Mouse (Mus musculus): Measurements from ENCODE around the gene Olfr571. TPM values are rescaled to one million over a fixed set of nuclear protein-coding genes. Genes with fewer than 3 reads are reported as not detected.

Gene Olfr571
- total RNA-seq (2021): under 1 TPM in 1 of 2 experiments, not detected in 1; 0.05 TPM

GRCm38 (mm10) chr7:102917032-102917875 lies at the start of gene Olfr571:
TSS of gene Olfr571 (minus strand) at chr7:102917536.
- no peak for DNase-seq (ENCODE audit: extremely low spot score in 1 of 2, low spot score in 1 of 2)

DNA sequence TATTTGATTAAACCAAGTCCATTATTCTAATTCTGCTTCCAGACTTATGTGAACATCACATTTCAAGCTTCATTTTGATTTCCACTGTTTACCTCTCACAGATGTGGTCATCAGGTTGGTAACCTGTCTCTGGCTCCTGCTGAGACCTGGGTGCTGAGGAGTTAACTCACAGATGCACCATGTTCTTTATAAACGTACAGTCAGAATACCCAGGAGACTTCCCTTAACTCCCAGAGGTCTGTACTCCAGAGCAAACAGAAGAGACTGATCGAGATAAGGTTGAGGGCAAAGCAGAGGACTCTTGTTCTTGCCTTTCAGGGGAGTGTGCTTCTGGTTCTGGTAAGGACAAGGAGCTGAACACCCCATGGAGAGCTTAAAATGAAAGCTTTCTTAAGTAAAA lies 45.0 kb upstream of the Olfr571 start, which contains the start of gene Olfr576:
Gene Olfr576 (plus strand): TSS at position 301 of the 400 bp plus-strand sequence.
- no peak for DNase-seq (ENCODE audit: extremely low spot score in 1 of 2, low spot score in 1 of 2)

- DNase-seq (ENCODE audit: extremely low spot score in 1 of 2, low spot score in 1 of 2): no peak
Observed at GRCm38 (mm10) chr7:102958593-102958992, 41.3 kb upstream of the Olfr571 start, which contains the start of gene Olfr575. TSS of gene Olfr575 (minus strand) at chr7:102958775.

DNA sequence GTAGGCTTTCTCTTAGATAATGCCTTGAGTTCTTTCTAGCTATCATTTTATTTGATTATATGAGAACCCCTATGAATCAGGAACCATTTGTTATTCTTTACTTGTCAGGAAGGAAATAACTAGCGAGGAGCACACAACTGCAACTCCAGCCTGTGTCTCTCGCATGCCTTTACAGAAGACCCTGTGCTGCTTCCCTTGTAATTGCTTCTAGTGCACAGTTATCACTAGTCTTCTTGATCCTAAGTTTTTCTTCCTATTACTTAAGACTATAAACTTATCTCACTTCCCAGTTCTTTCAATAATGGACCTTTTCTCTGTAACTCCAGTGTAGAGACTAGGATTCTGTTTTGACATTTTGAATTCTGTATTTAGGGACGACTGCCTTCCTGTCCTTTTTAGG lies 40.8 kb upstream of the Olfr571 start:
- no peak for DNase-seq (ENCODE audit: extremely low spot score in 1 of 2, low spot score in 1 of 2)

DNA sequence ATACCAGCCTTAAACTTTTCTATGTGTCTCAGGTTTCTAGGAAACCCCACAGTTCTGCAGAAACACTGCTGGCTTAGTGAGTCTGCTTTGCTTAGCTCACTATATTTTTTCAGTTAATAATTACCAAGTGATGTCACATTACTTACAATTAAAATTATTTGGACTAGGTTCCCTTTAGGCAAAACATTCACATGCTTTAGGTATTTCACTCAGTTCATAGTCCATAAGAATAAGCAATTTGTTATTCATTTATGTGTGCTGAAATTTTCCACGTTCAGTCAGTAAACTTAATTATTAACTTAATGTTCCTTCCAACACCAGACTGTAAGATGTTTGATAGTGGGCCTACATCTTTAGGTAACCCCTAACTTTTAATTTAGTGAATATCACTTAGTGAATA lies 33.4 kb upstream of the Olfr571 start:
- DNase-seq (ENCODE audit: extremely low spot score in 1 of 2, low spot score in 1 of 2): no peak

DNA sequence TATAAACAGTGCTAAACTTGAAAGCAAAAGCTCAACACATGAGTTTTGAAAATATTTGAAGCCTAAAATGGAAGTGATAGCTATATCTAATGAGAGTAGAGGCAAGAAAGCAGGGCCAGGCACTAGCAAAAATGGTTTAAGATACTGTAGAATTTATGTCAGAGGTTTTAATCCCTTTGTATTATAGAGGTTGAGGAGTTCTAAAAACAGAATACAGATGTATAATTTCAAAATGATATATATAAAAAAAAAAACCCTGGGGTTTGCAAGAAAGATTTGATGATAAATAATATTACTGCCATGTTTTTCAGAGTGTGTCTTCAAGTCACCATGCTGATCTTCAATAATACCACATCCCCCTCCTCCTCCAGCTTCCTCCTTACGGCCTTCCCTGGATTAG lies 30.8 kb upstream of the Olfr571 start, which contains the start of gene Olfr574:
Gene Olfr574 (plus strand): TSS at position 301 of the 400 bp plus-strand sequence.
- no peak for DNase-seq (ENCODE audit: extremely low spot score in 1 of 2, low spot score in 1 of 2)

DNA sequence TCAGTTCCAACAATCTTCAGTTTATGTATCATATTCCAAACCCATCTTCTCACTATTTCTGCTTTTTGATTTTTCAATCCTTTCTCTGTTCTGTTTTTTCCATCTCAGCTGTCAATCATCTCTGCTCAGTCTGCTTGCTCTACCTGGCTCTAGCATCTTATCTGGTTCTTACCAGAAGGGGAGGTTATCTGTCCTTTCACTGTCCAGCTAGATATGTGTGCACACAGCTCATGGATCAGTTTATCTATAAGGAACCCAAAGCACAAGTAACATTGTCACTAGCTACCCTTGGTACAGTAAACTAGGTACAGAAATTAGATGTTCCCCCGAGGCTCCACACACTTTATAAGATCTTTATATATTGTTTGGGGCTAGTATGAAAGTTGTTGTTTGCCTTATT lies 26.1 kb upstream of the Olfr571 start:
- DNase-seq (ENCODE audit: extremely low spot score in 1 of 2, low spot score in 1 of 2): no peak

DNA sequence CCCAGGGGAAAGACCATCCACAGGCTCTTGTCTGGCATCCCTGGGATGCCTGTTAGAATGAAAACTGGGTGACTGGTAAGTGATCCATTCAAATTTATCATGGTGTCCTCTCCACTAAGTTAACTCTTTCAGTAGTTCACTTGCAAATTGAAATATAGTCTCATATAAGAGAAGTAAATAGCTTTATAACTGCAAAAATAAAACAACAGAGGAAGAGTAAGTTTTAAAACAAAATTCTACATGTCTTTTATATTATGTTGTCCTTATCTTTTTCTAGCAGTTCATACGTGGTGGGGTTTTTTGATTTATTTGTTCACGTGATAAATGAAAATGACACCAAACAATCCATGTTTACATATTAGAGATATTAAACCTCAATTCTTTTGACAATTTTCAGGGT lies 25.1 kb upstream of the Olfr571 start, which contains the start of gene Olfr573-ps1:
Gene Olfr573-ps1 (minus strand): TSS at position 101 of the 400 bp plus-strand sequence.
- DNase-seq (ENCODE audit: extremely low spot score in 1 of 2, low spot score in 1 of 2): no peak

- DNase-seq (ENCODE audit: extremely low spot score in 1 of 2, low spot score in 1 of 2): no peak
Observed at GRCm38 (mm10) chr7:102927105-102927504, 9.8 kb upstream of the Olfr571 start.

GRCm38 (mm10) chr7:102924109-102924508 lies 6.8 kb upstream of the Olfr571 start, which contains the start of gene Olfr572:
TSS of gene Olfr572 (plus strand) at chr7:102924409.
- DNase-seq (ENCODE audit: extremely low spot score in 1 of 2, low spot score in 1 of 2): no peak

GRCm38 (mm10) chr7:102919632-102920031 lies 2.3 kb upstream of the Olfr571 start:
- peak in 1 of 2 experiments; percentile 7 for DNase-seq (ENCODE audit: extremely low spot score in 1 of 2, low spot score in 1 of 2)

DNA sequence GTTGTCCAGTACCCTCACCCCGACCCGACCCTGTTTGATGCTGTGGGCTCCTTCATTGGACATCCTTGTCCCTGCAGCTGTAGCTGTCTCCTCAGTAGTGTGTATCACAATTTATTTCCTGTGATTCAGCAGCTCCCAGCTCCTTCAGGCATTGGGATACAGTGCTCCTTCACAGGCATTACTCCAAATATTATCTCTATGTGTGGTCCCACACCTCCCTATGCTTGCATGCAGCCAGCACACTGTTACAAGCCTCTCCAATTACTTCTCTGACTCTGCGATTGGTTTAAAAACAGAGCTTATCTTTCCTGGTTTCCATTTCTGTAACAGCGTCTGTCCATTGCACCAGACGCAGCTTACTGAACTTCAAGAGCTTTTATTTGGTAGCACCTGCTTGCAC lies 931 bp downstream of the Olfr571 start:
- DNase-seq (ENCODE audit: extremely low spot score in 1 of 2, low spot score in 1 of 2): no peak

- no peak for DNase-seq (ENCODE audit: extremely low spot score in 1 of 2, low spot score in 1 of 2)
Observed at GRCm38 (mm10) chr7:102915261-102915660, 2.1 kb downstream of the Olfr571 start.

- no peak for DNase-seq (ENCODE audit: extremely low spot score in 1 of 2, low spot score in 1 of 2)
Observed at GRCm38 (mm10) chr7:102890782-102891181, 26.6 kb downstream of the Olfr571 start, which contains the start of gene Olfr569. TSS of gene Olfr569 (minus strand) at chr7:102890882.

- DNase-seq (ENCODE audit: extremely low spot score in 1 of 2, low spot score in 1 of 2): no peak
Observed at GRCm38 (mm10) chr7:102876822-102877221, 40.5 kb downstream of the Olfr571 start, which contains the start of gene Olfr568. TSS of gene Olfr568 (plus strand) at chr7:102877122.

DNA sequence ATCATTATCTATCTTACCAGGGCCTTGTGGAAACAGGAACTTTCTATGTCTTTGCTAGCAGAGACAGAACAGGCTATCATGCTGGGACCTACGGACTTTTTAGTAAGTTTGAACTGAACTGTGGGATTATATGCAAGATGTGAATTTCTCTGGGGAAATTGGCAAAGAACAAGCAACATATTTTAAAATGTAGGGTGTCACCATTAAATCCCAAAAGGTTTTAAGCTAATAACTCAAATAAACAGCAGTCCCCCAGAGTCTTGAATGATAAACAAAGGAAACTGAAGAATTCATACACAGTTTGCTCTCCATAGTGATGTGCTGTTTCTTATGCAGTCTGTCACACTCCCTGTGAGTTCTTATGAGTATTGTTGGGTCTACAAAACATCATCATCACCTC lies 58.7 kb downstream of the Olfr571 start, which contains the start of gene Olfr566:
Gene Olfr566 (minus strand): TSS at position 101 of the 400 bp plus-strand sequence.
- no peak for DNase-seq (ENCODE audit: extremely low spot score in 1 of 2, low spot score in 1 of 2)

- no peak for DNase-seq (ENCODE audit: extremely low spot score in 1 of 2, low spot score in 1 of 2)
Observed at GRCm38 (mm10) chr7:102855807-102856206, 61.5 kb downstream of the Olfr571 start.

All from layer of hippocampus, postnatal 25 days (tissue).